Mouse (Mus musculus) E14TG2a.4 (cell line): ENCODE measurements around the gene Enpp7.

Source experiments
- CTCF ChIP-seq: conservative IDR thresholded peaks from 2 replicates; pipeline ENCODE4 v1.5.1; 2014; ENCODE audit warnings: low read length
- NANOG ChIP-seq: IDR thresholded peaks from 2 replicates; pipeline ENCODE4 v1.6.1; 2014; ENCODE audit warnings: borderline replicate concordance, low read length, mixed read lengths

DNA sequence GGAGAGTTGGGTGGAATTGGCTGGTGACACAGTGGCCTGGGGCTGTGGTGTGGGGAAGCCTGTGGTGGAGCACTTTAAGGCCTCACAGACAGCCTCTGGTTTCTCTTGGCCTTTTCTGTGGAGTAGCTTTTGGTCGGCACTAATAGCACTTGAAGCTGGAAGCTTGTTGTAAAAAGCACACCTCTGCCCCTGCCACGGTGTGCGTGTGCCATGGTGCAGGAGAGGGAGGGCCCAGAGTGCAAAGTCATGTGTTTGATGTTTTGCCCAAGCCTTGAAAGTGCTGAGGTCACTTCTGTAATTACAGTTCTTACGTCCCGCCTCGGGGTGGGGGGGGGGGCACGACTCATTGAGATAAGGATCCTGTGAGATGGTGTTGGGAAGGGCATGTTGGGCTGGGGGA, 36.3 kb downstream of the Enpp7 start:
- no peak for TF ChIP-seq CTCF
- no peak for TF ChIP-seq NANOG
